Mouse (Mus musculus) small intestine, adult 2 months (tissue): Measurements from ENCODE around the gene Lbx1. TPM values are rescaled to one million over a fixed set of nuclear protein-coding genes. Genes with fewer than 3 reads are reported as not detected.
A peak's percentile ranks its signal among the peaks of the same experiment; 100 is the strongest.

ENCODE experiments used
- H3K27ac ChIP-seq: fragments of 200-500 bp; 2 replicates; pipeline ENCODE4 v1.5.1; 2012; ENCODE audit warnings: low read depth, low read length, control low read depth, inconsistent platforms; ENCODE audit not compliant: insufficient read depth
- H3K27me3 ChIP-seq: fragments of 200-500 bp; 2 replicates; pipeline ENCODE4 v1.6.1; 2012; ENCODE audit warnings: mild to moderate bottlenecking, moderate library complexity, low read length, inconsistent platforms; ENCODE audit not compliant: control insufficient read depth, insufficient read depth
- H3K36me3 ChIP-seq: fragments of 200-500 bp; 2 replicates; pipeline ENCODE4 v1.6.1; 2012; ENCODE audit warnings: mild to moderate bottlenecking, low read length, control low read depth, inconsistent platforms; ENCODE audit not compliant: control insufficient read depth, insufficient read depth
- H3K4me1 ChIP-seq: fragments of 200-500 bp; 2 replicates; pipeline ENCODE4 v1.6.1; 2012; ENCODE audit warnings: low read length, inconsistent platforms, mixed read lengths; ENCODE audit not compliant: control insufficient read depth, insufficient read depth, insufficient read length
- H3K4me3 ChIP-seq: fragments of 200-500 bp; 2 replicates; pipeline ENCODE4 v1.5.1; 2012; ENCODE audit warnings: low read depth, mild to moderate bottlenecking, control low read depth, inconsistent platforms, low read length, moderate library complexity
- CTCF ChIP-seq: fragments of 200-500 bp; IDR thresholded peaks from 2 replicates; pipeline ENCODE4 v1.5.1; 2012; ENCODE audit warnings: low read depth, mild to moderate bottlenecking, control low read depth, inconsistent platforms, low read length, moderate library complexity, mixed read lengths; ENCODE audit not compliant: insufficient replicate concordance, insufficient read length; ENCODE audit errors: extremely low read depth
- POLR2A ChIP-seq: fragments of 200-500 bp; IDR thresholded peaks from 2 replicates; pipeline ENCODE4 v1.6.1; 2012; ENCODE audit warnings: low read depth, mild to moderate bottlenecking, control low read depth, inconsistent platforms, low read length, moderate library complexity
- WGBS: fragments of 180-500 bp; shearing (Covaris S2); methylation state at CpG from one replicate; pipeline ENCODE4 v1.1.7; 2018; 5-methylcytosine and 5-hydroxymethylcytosine counted together
- polyA plus RNA-seq: library from polyadenylated mRNA; depleted of rRNA; stranded (reverse); fragments of >200 nt; gene quantifications from 2 replicates; pipeline ENCODE4 v1.2.3, GENCODE M21; 2012

Gene Lbx1
- polyA plus RNA-seq, 1 experiment, result not detected

DNA sequence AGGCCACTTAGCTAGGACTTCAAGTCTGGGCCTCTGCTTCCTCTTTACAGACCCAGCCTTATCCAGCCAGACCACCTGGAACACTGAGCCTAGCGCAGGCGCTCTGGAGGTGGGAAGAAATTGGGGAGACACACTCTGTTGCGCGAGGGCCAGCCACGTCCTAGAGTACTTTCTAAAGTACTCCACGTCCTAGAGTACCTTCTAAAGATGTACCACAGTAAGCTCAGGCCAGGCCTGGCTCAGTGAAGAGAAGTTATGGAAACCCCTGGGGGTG, 11.4 kb downstream of the Lbx1 start:
- Histone ChIP-seq H3K4me1 (no peaks in the 10 kb centered on the region), H3K27me3 (peaks cover 68% of the 10 kb centered on the region)
- WGBS, result 11% methylated on average over 6 of the region's 6 CpGs

GRCm38 (mm10) chr19:45223413-45224285, 12.0 kb downstream of the Lbx1 start:
- no peaks in the 10 kb centered on the region for H3K36me3 ChIP-seq
- TF ChIP-seq CTCF, result no peak
- TF ChIP-seq POLR2A, result no peak
- H3K27ac ChIP-seq, result no peak overlapping the region
- H3K4me1 ChIP-seq, result no peaks in the 10 kb centered on the region
- H3K4me3 ChIP-seq, result no peak overlapping the region
- WGBS, result 5% methylated on average over 49 of the region's 49 CpGs
- H3K27me3 ChIP-seq, result peaks cover 63% of the 10 kb centered on the region

More for the DNA sequence above, 11.4 kb downstream of the Lbx1 start:
- no peaks in the 10 kb centered on the region for H3K36me3 ChIP-seq
- H3K27ac ChIP-seq, result no peak overlapping the region
- no peak overlapping the region for H3K4me3 ChIP-seq
- TF ChIP-seq CTCF (no peak), POLR2A (no peak)

- Histone ChIP-seq H3K36me3 (no peaks in the 10 kb centered on the region), H3K4me1 (no peaks in the 10 kb centered on the region), H3K27me3 (peaks cover 50% of the 10 kb centered on the region), H3K4me3 (no peak overlapping the region), H3K27ac (no peak overlapping the region)
- no peak for TF ChIP-seq POLR2A
- no peak for TF ChIP-seq CTCF
- 10% methylated on average over 17 of the region's 17 CpGs for WGBS
Observed at GRCm38 (mm10) chr19:45222141-45222782, 13.3 kb downstream of the Lbx1 start.

- peak overlapping the region; percentile 21 for H3K4me3 ChIP-seq
- no peaks in the 10 kb centered on the region for H3K36me3 ChIP-seq
- no peak for TF ChIP-seq POLR2A
- no peak for TF ChIP-seq CTCF
- H3K27me3 ChIP-seq, result peaks cover 49% of the 10 kb centered on the region
- WGBS, result 3% methylated on average over 9 of the region's 9 CpGs
- H3K4me1 ChIP-seq, result no peaks in the 10 kb centered on the region
- no peak overlapping the region for H3K27ac ChIP-seq
Observed at GRCm38 (mm10) chr19:45221458-45221783, 14.2 kb downstream of the Lbx1 start.

- no peak for TF ChIP-seq POLR2A
- peak; percentile 98 for TF ChIP-seq CTCF
- H3K36me3 ChIP-seq, result no peaks in the 10 kb centered on the region
- 1% methylated on average over 29 of the region's 29 CpGs for WGBS
- no peaks in the 10 kb centered on the region for H3K4me1 ChIP-seq
- H3K27ac ChIP-seq, result no peak overlapping the region
- H3K4me3 ChIP-seq, result peak overlapping the region; percentile 21
- H3K27me3 ChIP-seq, result peaks cover 44% of the 10 kb centered on the region
Observed at GRCm38 (mm10) chr19:45220593-45221457, 14.8 kb downstream of the Lbx1 start.

GRCm38 (mm10) chr19:45216240-45216639, 19.4 kb downstream of the Lbx1 start:
- Histone ChIP-seq H3K4me3 (no peak overlapping the region), H3K4me1 (no peaks in the 10 kb centered on the region)

More at GRCm38 (mm10) chr19:45216240-45216639, 19.4 kb downstream of the Lbx1 start:
- TF ChIP-seq CTCF (peak; percentile 64; the same call in 1 of the 2 replicates), POLR2A (no peak)
- peaks cover 1% of the 10 kb centered on the region for H3K27me3 ChIP-seq
- H3K36me3 ChIP-seq, result no peaks in the 10 kb centered on the region
- no peak overlapping the region for H3K27ac ChIP-seq
- WGBS, result 6% methylated on average over 9 of the region's 9 CpGs
